Mouse (Mus musculus): ENCODE measurements around the gene Sirt7. TPM values are rescaled to one million over a fixed set of nuclear protein-coding genes. Genes with fewer than 3 reads are reported as not detected.

Sirt7 gene
- polyA plus RNA-seq, 1 experiment from 2014 or later, result 36.1 TPM

DNA sequence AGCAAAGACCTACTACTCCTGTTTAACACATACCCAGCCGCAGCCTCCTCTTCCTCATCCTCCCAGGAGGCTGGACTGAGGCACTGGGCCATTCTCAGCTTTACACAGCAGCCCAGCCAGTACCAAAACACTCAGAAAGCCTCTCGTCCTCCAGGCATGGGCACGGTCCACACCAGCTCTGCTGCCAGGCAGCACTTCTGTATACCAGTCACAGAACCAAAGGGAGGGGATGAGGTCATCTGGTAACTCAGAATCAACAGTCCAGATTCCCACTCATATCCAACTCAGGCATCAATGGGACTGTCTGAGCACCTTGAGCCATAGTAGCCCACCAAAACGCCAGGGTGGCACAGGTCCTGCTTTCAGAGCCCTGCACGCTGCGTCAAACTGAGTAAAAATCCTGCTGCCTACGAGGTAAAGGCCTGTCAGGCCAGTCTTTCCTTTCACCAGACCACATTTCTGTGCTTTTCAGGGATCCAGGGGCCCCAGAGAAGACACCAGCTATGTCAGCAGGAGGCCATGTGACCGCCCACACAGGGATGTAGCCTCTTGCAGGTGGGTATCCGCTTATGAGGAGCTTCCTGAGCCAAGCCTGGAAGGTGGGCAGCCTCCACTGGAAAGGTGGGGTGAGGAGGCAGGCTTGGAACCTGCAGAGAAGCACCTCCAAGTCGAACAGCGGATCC is 1.9 kb upstream of the Sirt7 start:
- Histone ChIP-seq H3K9me3 (ENCODE audit: control insufficient read depth, low read length) (no peaks in the 10 kb centered on the region), H3K36me3 (ENCODE audit: control insufficient read depth, insufficient read depth, low read length) (no peaks in the 10 kb centered on the region; the same call in none of the 2 replicates), H3K27ac (replicated peaks) (peak overlapping the region; percentile 58; the same call in 1 of the 2 replicates), H3K4me1 (replicated peaks; ENCODE audit: control insufficient read depth, insufficient read depth) (peaks cover 9% of the 10 kb centered on the region), H3K4me3 (ENCODE audit: low read depth, low read length) (no peak overlapping the region), H3K4me2 (replicated peaks; ENCODE audit: low read depth) (no peak overlapping the region), H3K9ac (ENCODE audit: low read length) (no peak overlapping the region), H3K27me3 (ENCODE audit: control insufficient read depth, insufficient read depth, low read length) (no peaks in the 10 kb centered on the region)
- WGBS, result 83% methylated on average over 11 of the region's 11 CpGs
- DNase-seq (ENCODE audit: low spot score) (no peak), ATAC-seq (ENCODE audit: low FRiP score, low TSS enrichment) (no peak)
- TF ChIP-seq CTCF (IDR thresholded peaks at IDR 0.05; ENCODE audit: low read depth), result no peak
- no peak for TF ChIP-seq EP300 (optimal IDR thresholded peaks at IDR 0.05)

DNA sequence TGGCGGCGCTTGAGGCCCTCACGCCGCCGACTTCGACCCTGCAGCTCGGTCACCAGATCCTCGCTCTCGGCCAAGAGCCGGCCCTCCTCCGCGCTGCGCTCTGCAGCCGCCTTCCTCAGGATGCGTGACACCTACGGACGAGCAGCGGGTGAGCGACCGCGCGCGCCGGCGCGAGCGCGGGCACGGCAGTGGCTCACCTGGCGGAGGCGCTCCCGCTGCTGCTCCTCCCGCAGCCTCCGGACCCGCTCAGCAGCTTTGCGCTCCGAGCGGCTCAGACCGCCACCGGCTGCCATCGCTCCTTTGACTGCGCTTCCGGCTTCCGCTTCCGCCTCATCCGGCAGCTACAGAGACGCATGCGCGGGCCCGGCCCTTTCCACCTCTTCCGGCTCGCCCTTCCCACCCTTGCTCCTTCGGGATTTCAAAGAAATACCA is 344 bp downstream of the Sirt7 start:
- H3K27me3 ChIP-seq (ENCODE audit: control insufficient read depth, insufficient read depth, low read length), result no peaks in the 10 kb centered on the region
- H3K4me1 ChIP-seq (replicated peaks; ENCODE audit: control insufficient read depth, insufficient read depth), result peaks cover 3% of the 10 kb centered on the region; the same call in 1 of the 2 replicates
- H3K9ac ChIP-seq (ENCODE audit: low read length), result peak overlapping the region; percentile 81
- no peak for TF ChIP-seq EP300 (optimal IDR thresholded peaks at IDR 0.05)
- TF ChIP-seq CTCF (IDR thresholded peaks at IDR 0.05; ENCODE audit: low read depth), result no peak
- under 1% methylated on average over 52 of the region's 53 CpGs for WGBS
- DNase-seq (ENCODE audit: low spot score) (peak; percentile 91), ATAC-seq (ENCODE audit: low FRiP score, low TSS enrichment) (peak; percentile 72)
- H3K9me3 ChIP-seq (ENCODE audit: control insufficient read depth, low read length), result no peaks in the 10 kb centered on the region
- peaks cover 9% of the 10 kb centered on the region for H3K36me3 ChIP-seq (ENCODE audit: control insufficient read depth, insufficient read depth, low read length)
- H3K4me2 ChIP-seq (replicated peaks; ENCODE audit: low read depth), result peak overlapping the region; percentile 94
- H3K27ac ChIP-seq (replicated peaks), result peak overlapping the region; percentile 92
- peak overlapping the region; percentile 91 for H3K4me3 ChIP-seq (ENCODE audit: low read depth, low read length)

DNA sequence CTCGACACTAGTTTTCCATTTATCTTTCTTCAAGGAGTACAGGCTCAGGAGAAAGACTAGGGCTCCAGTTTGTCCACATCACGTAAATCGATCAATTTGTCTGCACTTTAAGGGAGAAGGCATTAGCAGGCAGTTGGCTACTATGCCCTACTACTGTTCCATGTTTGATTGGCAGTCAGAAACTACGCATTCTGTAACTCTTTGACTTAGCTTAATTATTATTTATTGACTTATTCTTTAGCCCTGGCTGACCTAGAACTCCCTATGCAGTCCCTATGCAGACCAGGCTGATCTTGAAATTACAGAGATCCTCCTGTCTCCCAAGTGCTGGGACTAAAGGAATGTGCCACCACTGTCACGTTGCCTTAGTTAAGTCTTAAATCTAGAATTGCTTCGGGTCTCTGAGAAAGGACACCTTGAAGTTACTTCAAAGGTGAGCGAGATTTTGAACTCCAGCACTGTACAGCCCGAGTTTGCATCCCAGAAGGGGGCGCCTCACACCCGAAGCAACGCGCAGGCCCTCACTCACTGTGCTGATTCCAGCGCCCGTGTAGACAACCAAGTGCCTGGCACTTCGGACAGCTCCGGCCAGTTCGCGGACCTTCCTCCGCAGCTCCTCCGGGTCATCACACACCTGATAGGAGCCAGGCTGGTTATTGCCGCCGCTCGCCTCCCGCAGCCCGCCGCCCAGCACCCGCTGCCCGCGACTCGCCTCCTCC is 920 bp downstream of the Sirt7 start:
- ATAC-seq (ENCODE audit: low FRiP score, low TSS enrichment) (peak; percentile 75), DNase-seq (ENCODE audit: low spot score) (peak; percentile 86)
- Histone ChIP-seq H3K36me3 (ENCODE audit: control insufficient read depth, insufficient read depth, low read length) (peaks cover 9% of the 10 kb centered on the region), H3K9me3 (ENCODE audit: control insufficient read depth, low read length) (no peaks in the 10 kb centered on the region), H3K27me3 (ENCODE audit: control insufficient read depth, insufficient read depth, low read length) (no peaks in the 10 kb centered on the region), H3K4me3 (ENCODE audit: low read depth, low read length) (peak overlapping the region; percentile 91), H3K4me2 (replicated peaks; ENCODE audit: low read depth) (peak overlapping the region; percentile 94), H3K4me1 (replicated peaks; ENCODE audit: control insufficient read depth, insufficient read depth) (peaks cover 3% of the 10 kb centered on the region; the same call in 1 of the 2 replicates), H3K27ac (replicated peaks) (peak overlapping the region; percentile 92), H3K9ac (ENCODE audit: low read length) (peak overlapping the region; percentile 81)
- 11% methylated on average over 30 of the region's 30 CpGs for WGBS
- TF ChIP-seq CTCF (IDR thresholded peaks at IDR 0.05; ENCODE audit: low read depth) (peak; percentile 81), EP300 (optimal IDR thresholded peaks at IDR 0.05) (no peak)

DNA sequence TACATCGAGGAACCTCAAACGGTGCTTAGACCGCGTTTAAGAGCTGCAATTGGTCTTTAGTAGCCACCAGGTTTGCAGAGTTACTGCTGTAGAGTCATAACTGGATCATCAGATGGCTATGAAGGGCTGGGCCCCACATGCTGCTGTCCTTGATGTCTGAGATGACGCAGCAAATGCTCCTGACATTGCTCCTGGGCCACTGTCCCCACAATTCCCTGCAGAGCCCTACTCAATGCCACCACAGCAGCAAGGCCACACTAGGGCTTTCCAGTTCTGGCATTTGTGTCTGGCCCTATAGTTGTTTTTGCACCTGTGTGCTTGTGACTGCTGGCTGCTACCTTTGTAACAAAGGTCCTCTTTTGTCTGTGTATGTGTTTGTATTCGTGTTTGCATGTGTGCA is 2.2 kb downstream of the Sirt7 start:
- peaks cover 9% of the 10 kb centered on the region for H3K36me3 ChIP-seq (ENCODE audit: control insufficient read depth, insufficient read depth, low read length)
- H3K4me1 ChIP-seq (replicated peaks; ENCODE audit: control insufficient read depth, insufficient read depth), result peaks cover 3% of the 10 kb centered on the region; the same call in 1 of the 2 replicates
- DNase-seq (ENCODE audit: low spot score) (no peak), ATAC-seq (ENCODE audit: low FRiP score, low TSS enrichment) (no peak)
- 89% methylated on average over 6 of the region's 6 CpGs for WGBS
- no peaks in the 10 kb centered on the region for H3K9me3 ChIP-seq (ENCODE audit: control insufficient read depth, low read length)
- no peaks in the 10 kb centered on the region for H3K27me3 ChIP-seq (ENCODE audit: control insufficient read depth, insufficient read depth, low read length)
- no peak overlapping the region for H3K27ac ChIP-seq (replicated peaks)
- TF ChIP-seq CTCF (IDR thresholded peaks at IDR 0.05; ENCODE audit: low read depth) (no peak), EP300 (optimal IDR thresholded peaks at IDR 0.05) (no peak)
- H3K4me2 ChIP-seq (replicated peaks; ENCODE audit: low read depth), result no peak overlapping the region
- H3K4me3 ChIP-seq (ENCODE audit: low read depth, low read length), result no peak overlapping the region
- no peak overlapping the region for H3K9ac ChIP-seq (ENCODE audit: low read length)

DNA sequence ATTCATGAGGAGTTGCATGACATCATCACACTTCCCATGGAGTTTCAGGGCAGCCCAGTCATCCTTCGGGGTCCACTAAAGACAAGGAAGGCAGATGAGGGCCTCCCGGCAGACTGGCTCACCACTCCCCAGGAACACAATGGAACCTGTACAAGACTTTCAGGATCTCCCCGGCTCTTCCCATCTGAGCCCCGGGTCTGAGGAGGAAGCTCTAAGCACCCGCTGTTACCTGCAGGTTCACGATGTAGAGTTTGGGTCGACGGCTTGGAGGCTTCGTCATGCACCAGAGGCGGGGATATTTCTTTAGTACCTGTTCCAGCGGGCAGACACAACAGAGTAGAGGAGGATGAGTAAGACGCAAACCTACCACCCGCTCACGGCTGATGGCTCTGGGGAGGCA is 4.8 kb downstream of the Sirt7 start:
- H3K9ac ChIP-seq (ENCODE audit: low read length), result no peak overlapping the region
- WGBS, result 87% methylated on average over 14 of the region's 14 CpGs
- no peak overlapping the region for H3K4me2 ChIP-seq (replicated peaks; ENCODE audit: low read depth)
- H3K36me3 ChIP-seq (ENCODE audit: control insufficient read depth, insufficient read depth, low read length), result peaks cover 9% of the 10 kb centered on the region
- no peaks in the 10 kb centered on the region for H3K27me3 ChIP-seq (ENCODE audit: control insufficient read depth, insufficient read depth, low read length)
- peaks cover 4% of the 10 kb centered on the region for H3K4me1 ChIP-seq (replicated peaks; ENCODE audit: control insufficient read depth, insufficient read depth)
- no peak for DNase-seq (ENCODE audit: low spot score)
- TF ChIP-seq EP300 (optimal IDR thresholded peaks at IDR 0.05) (no peak), CTCF (IDR thresholded peaks at IDR 0.05; ENCODE audit: low read depth) (no peak)
- H3K4me3 ChIP-seq (ENCODE audit: low read depth, low read length), result no peak overlapping the region
- no peak overlapping the region for H3K27ac ChIP-seq (replicated peaks)
- no peak for ATAC-seq (ENCODE audit: low FRiP score, low TSS enrichment)
- H3K9me3 ChIP-seq (ENCODE audit: control insufficient read depth, low read length), result no peaks in the 10 kb centered on the region

Measured in stomach, postnatal 0 days (tissue).